Mouse (Mus musculus) C2C12 (cell line): ENCODE measurements around the gene Ica1l. TPM values are rescaled to one million over a fixed set of nuclear protein-coding genes. Genes with fewer than 3 reads are reported as not detected.
"Not testable (repeated sequence)": the region's sequence is repeated elsewhere in the genome, so short reads cannot be mapped to it uniquely, and the experiment has no call there.

Source experiments
- H3K27me3 ChIP-seq: one replicate; pipeline ENCODE4 v1.6.1; 2011; ENCODE audit not compliant: control insufficient read depth, insufficient read depth, insufficient read length
- H3K36me3 ChIP-seq: one replicate; pipeline ENCODE4 v1.6.1; 2011; ENCODE audit not compliant: control insufficient read depth, insufficient read depth
- H3K4me3 ChIP-seq: one replicate; pipeline ENCODE4 v1.5.1; 2011; ENCODE audit warnings: mild to moderate bottlenecking, control low read depth; ENCODE audit not compliant: poor library complexity, insufficient read depth, severe bottlenecking
- H3K79me2 ChIP-seq: one replicate; pipeline ENCODE4 v1.6.1; 2011; ENCODE audit not compliant: control insufficient read depth, insufficient read depth
- H3K79me3 ChIP-seq: one replicate; pipeline ENCODE4 v1.6.1; 2011; ENCODE audit warnings: low read depth, control low read depth
- H3ac ChIP-seq: one replicate; pipeline ENCODE3; 2011; ENCODE audit warnings: low read depth; ENCODE audit not compliant: control insufficient read depth, insufficient read length
- CEBPB ChIP-seq: IDR thresholded peaks from one replicate; pipeline ENCODE4 v1.6.1; 2011; ENCODE audit warnings: low read depth, mild to moderate bottlenecking, control low read depth, moderate library complexity
- CTCF ChIP-seq: IDR thresholded peaks from one replicate; pipeline ENCODE4 v1.5.1; 2011; ENCODE audit not compliant: control insufficient read depth, insufficient read depth, insufficient read length
- FOSL1 ChIP-seq: IDR thresholded peaks from one replicate; pipeline ENCODE4 v1.8.0; 2011; ENCODE audit warnings: mild to moderate bottlenecking, low read length; ENCODE audit not compliant: poor library complexity, insufficient read depth, severe bottlenecking
- MAX ChIP-seq: IDR thresholded peaks from one replicate; pipeline ENCODE4 v1.6.1; 2011; ENCODE audit warnings: mild to moderate bottlenecking, control low read depth
- MYOD1 ChIP-seq: IDR thresholded peaks from one replicate; pipeline ENCODE4 v1.6.1; 2011; ENCODE audit warnings: low read depth; ENCODE audit not compliant: control insufficient read depth, insufficient read length
- MYOG ChIP-seq: IDR thresholded peaks from one replicate; pipeline ENCODE4 v1.6.1; 2011; ENCODE audit not compliant: control insufficient read depth, insufficient read length; ENCODE audit errors: extremely low read depth
- USF1 ChIP-seq: IDR thresholded peaks from one replicate; pipeline ENCODE4 v1.6.1; 2011; ENCODE audit warnings: low read depth, mild to moderate bottlenecking, control low read depth, moderate library complexity
- polyA plus RNA-seq: library from polyadenylated mRNA; unstranded; fragments of >200 nt; fragmentation: generic; extraction: Trizol; gene quantifications from one replicate; pipeline ENCODE4 v1.2.1, GENCODE M21; 2012; ENCODE audit warnings: missing spikeins

The Ica1l gene
- polyA plus RNA-seq, 1 experiment = 0.06 TPM

DNA sequence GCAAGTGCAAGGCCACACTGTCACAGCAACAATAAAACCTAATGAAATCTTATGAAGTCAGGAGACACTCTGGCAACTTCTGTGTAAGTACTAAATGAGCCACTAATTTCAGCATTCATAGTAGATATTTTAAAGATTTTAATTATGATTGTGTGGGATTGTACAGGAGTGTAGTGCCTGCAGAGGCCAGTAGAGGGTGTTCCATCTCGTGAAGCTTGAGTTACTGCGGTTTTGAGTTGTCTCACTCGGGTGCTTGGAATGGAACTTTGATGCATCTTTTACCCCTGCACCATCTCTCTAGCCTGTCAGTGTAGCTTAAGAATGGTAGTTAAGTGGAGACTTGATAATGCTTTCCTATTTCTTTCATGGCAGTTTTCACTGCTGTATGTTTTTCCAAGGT lies 11.7 kb upstream of the Ica1l start:
- Histone ChIP-seq H3K36me3 (no peaks in the 10 kb centered on the region), H3ac (no peak overlapping the region), H3K4me3 (no peak overlapping the region), H3K27me3 (no peaks in the 10 kb centered on the region), H3K79me3 (no peaks in the 10 kb centered on the region), H3K79me2 (no peaks in the 10 kb centered on the region)
- TF ChIP-seq CEBPB (no peak), USF1 (no peak), FOSL1 (no peak), MYOG (no peak), MAX (no peak), CTCF (no peak), MYOD1 (no peak)

GRCm38 (mm10) chr1:60047481-60047880 lies 4.5 kb upstream of the Ica1l start:
- H3ac ChIP-seq, H3K4me3 ChIP-seq, H3K36me3 ChIP-seq, H3K79me2 ChIP-seq, H3K79me3 ChIP-seq: not testable (repeated sequence)
- H3K27me3 ChIP-seq = peaks cover 14% of the 10 kb centered on the region

GRCm38 (mm10) chr1:60044595-60044994 lies 1.6 kb upstream of the Ica1l start:
- Histone ChIP-seq H3K36me3 (no peaks in the 10 kb centered on the region), H3K79me2 (no peaks in the 10 kb centered on the region), H3K27me3 (peaks cover 17% of the 10 kb centered on the region), H3K4me3 (no peak overlapping the region), H3ac (no peak overlapping the region), H3K79me3 (no peaks in the 10 kb centered on the region)
- TF ChIP-seq CEBPB = no peak
- TF ChIP-seq USF1 = no peak
- TF ChIP-seq CTCF = no peak
- no peak for TF ChIP-seq MYOG

DNA sequence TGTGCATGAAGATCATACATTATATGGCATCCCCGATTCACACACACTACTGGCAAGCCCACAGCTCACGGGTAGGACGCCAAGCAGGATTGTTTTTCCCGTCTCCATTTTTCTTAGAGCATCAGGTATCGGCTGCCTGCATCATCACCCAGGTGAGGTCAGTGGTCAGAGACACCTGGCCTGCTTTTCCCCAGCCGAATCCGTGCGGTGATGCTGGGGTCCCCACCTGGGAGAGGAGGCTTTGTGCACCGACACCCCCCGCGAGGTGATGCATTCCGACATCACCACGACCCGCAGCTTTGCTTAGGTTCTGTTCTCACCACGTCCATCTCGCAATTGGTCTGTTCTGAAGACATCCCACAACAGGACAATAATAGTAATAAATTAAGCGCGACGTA lies 587 bp downstream of the Ica1l start:
- Histone ChIP-seq H3ac (peak overlapping the region; percentile 42), H3K27me3 (peaks cover 17% of the 10 kb centered on the region), H3K79me2 (no peaks in the 10 kb centered on the region), H3K36me3 (no peaks in the 10 kb centered on the region), H3K4me3 (no peak overlapping the region), H3K79me3 (no peaks in the 10 kb centered on the region)
- TF ChIP-seq FOSL1 = no peak
- no peak for TF ChIP-seq USF1
- TF ChIP-seq CTCF = no peak
- TF ChIP-seq MAX = no peak
- no peak for TF ChIP-seq MYOD1
- no peak for TF ChIP-seq MYOG
- no peak for TF ChIP-seq CEBPB

- Histone ChIP-seq H3K79me2 (no peaks in the 10 kb centered on the region), H3K36me3 (no peaks in the 10 kb centered on the region), H3K4me3 (no peak overlapping the region), H3K79me3 (no peaks in the 10 kb centered on the region), H3K27me3 (no peaks in the 10 kb centered on the region), H3ac (no peak overlapping the region)
- TF ChIP-seq MYOD1 (no peak), CTCF (no peak), USF1 (no peak), MAX (no peak), CEBPB (no peak), FOSL1 (no peak), MYOG (no peak)
Observed at GRCm38 (mm10) chr1:60035044-60035443, 7.9 kb downstream of the Ica1l start.

DNA sequence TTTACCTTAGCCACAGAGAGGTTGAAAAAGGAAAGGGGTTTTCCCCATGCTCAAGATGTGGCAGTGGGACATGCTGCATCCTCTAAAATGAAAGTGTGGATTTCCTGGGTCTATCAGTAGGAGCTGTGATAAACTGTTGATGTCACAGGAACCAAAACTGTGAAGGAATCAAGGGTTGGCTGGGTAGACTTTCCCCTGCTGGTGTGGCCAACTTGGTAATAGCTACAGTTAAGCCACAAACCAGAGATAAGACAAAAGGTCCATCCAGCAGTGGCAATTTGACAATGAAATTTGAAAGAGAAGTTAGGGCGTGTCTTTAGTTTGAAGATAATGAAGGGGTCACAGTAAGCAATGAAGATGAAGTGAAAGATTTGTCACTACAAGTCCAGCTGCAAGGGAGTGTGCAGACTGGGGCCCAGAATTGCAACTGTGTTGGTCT lies 25.9 kb downstream of the Ica1l start:
- Histone ChIP-seq H3K36me3 (no peaks in the 10 kb centered on the region), H3K79me3 (no peaks in the 10 kb centered on the region), H3K4me3 (no peak overlapping the region), H3K27me3 (no peaks in the 10 kb centered on the region), H3ac (no peak overlapping the region), H3K79me2 (no peaks in the 10 kb centered on the region)
- TF ChIP-seq FOSL1 = no peak
- no peak for TF ChIP-seq CEBPB
- TF ChIP-seq CTCF = no peak
- no peak for TF ChIP-seq MAX

DNA sequence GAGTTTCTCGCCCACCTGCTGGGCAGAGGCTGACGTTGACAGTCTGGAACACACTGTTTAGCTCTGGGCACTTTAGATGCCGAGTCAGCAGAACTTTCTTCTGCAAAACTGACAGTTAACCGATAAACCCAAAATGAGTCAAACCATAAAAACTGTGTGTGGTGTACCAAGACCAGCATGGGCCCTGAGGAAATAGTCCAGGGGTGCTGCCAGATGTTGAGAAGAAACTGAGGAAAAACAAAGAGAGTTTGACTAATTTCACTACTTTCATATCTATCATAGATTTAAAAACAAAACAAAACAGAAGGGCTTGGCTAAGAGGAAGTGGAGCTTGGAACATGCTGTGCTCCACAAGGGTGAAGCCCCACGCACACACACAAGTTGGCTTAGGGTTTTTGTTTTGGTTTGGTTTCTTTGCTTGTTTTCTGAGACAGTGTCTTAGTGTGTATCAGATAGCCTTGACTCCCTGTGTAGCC lies 26.8 kb downstream of the Ica1l start:
- Histone ChIP-seq H3ac (no peak overlapping the region), H3K27me3 (no peaks in the 10 kb centered on the region), H3K79me3 (no peaks in the 10 kb centered on the region), H3K36me3 (no peaks in the 10 kb centered on the region), H3K79me2 (no peaks in the 10 kb centered on the region), H3K4me3 (no peak overlapping the region)
- no peak for TF ChIP-seq MYOD1
